Mouse (Mus musculus): Measurements from ENCODE around the gene Dclk3. TPM values are rescaled to one million over a fixed set of nuclear protein-coding genes. Genes with fewer than 3 reads are reported as not detected.
A peak's percentile ranks its signal among the peaks of the same experiment; 100 is the strongest.

The Dclk3 gene
- polyA plus RNA-seq (2014; fragmentation: Nextera tagmentation; extraction: Ambion mirVana), result 1.3 and 2.0 TPM in 2 replicates

DNA sequence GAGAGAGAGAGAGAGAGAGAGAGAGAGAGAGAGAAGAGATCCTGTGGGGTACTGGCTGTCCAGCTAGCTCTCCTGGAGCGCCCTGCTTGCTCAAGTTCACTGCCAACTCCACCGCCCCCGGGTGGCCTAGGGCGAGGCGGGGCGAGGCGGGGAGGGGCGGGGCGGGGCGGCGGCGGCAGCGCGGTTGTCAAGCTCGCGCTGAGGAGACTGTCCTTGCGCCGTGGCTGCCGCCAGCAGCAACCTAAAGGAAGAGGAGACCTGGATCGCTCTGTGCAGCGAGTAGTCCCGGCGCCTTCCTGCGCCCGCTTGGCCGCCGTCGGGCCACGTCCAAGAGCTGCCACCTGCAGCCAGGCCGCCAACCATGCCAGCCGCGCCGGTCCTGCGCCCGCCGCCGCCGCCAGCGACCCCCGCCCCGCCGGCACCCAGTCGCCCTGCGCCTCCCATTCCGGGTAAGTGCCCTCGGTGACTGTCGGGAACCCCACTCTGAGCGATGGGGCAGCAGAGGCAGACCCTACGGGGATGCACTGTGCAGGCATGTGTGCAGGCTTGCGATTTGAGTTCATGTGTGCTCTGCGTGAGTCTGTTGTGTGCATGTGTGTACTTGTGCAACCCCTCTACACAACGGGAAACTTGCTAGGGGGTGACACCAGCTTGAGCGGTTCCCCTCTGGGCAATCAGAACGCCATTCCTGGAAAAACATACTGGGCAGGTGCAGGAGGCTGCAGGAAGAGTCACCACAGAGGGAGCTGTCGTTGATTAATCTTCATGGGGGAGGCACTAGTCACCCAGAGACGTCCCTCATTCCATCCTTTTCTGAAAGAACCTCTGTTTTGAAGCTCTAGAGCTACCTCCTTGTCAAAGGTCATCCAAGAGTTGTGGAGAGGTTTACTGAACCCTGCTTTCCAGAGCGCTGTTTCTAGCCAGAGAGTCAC lies at the start of gene Dclk3:
Gene Dclk3, plus strand, starts transcription at position 178 of the 932 bp plus-strand sequence.
- Histone ChIP-seq H3K27me3 (ENCODE audit: control insufficient read depth, insufficient read depth, low read length) (peaks cover 20% of the 10 kb centered on the region), H3K27ac (ENCODE audit: low read depth, low read length) (no peak within 1 kb of the TSS), H3K9ac (ENCODE audit: low read depth, low read length) (peak within 1 kb of the TSS; percentile 70), H3K9me3 (replicated peaks; ENCODE audit: control insufficient read depth, low read length) (no peaks in the 10 kb centered on the region), H3K36me3 (ENCODE audit: control insufficient read depth, insufficient read depth, low read length) (no peaks in the 10 kb centered on the region), H3K4me2 (peak within 1 kb of the TSS; percentile 86), H3K4me3 (ENCODE audit: low read depth, low read length) (peak within 1 kb of the TSS; percentile 62), H3K4me1 (ENCODE audit: control insufficient read depth, insufficient read depth, low read length) (0 out of 2 replicates have a peak, but pooled peaks cover 3% of the 10 kb centered on the region)
- peak; percentile 60; the same call in 1 of the 2 replicates for ATAC-seq (replicated peaks; ENCODE audit: insufficient number of reproducible peaks, low FRiP score, low TSS enrichment)
- WGBS (ENCODE audit: insufficient replicate concordance), result 4% methylated on average over 54 of the region's 57 CpGs

DNA sequence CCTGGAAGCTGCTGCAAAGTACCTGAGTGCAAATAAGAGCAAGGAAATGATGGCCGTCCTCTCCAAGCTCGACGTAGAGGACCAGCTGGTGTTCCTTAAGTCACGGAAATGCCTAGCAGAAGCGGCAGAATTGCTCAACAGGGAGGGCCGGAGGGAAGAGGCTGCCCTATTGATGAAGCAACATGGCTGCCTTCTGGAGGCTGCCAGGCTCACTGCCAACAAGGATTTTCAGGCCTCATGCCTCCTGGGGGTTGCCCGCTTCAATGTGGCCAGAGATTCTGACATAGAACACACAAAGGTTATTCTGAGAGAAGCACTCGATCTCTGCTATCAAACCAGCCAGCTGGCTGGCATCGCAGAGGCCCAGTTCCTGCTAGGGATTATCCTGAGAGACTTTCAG lies 48.9 kb upstream of the Dclk3 start:
- ATAC-seq (replicated peaks; ENCODE audit: insufficient number of reproducible peaks, low FRiP score, low TSS enrichment), result no peak

DNA sequence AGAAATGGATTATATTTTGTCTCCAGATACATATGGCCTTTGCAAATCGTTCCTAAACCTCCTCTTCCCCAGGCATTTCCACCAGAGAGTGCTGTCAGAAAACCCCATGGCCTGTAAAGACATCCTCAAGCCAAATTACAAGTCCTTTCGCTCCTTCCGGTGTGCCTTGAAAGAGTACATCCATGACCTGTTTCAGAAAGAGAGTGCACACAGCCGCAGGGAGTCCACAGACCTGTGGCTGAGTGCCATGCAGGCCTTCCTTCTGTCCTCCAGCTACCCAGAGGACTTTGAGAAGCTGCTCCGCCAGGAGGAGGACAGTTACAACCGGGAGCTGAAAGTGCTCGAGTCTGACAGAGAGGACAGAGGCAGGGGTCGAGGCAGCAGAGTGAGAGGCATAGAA lies 47.8 kb upstream of the Dclk3 start:
- Histone ChIP-seq H3K4me2 (no peak overlapping the region), H3K9me3 (replicated peaks; ENCODE audit: control insufficient read depth, low read length) (no peaks in the 10 kb centered on the region), H3K4me1 (ENCODE audit: control insufficient read depth, insufficient read depth, low read length) (no peaks in the 10 kb centered on the region), H3K36me3 (ENCODE audit: control insufficient read depth, insufficient read depth, low read length) (no peaks in the 10 kb centered on the region), H3K9ac (ENCODE audit: low read depth, low read length) (no peak overlapping the region), H3K4me3 (ENCODE audit: low read depth, low read length) (no peak overlapping the region), H3K27ac (ENCODE audit: low read depth, low read length) (no peak overlapping the region), H3K27me3 (ENCODE audit: control insufficient read depth, insufficient read depth, low read length) (no peaks in the 10 kb centered on the region)
- ATAC-seq (replicated peaks; ENCODE audit: insufficient number of reproducible peaks, low FRiP score, low TSS enrichment), result no peak
- 80% methylated on average over 8 of the region's 8 CpGs for WGBS (ENCODE audit: insufficient replicate concordance)

More for the DNA sequence above, 48.9 kb upstream of the Dclk3 start:
- Histone ChIP-seq H3K4me1 (ENCODE audit: control insufficient read depth, insufficient read depth, low read length) (no peaks in the 10 kb centered on the region), H3K9ac (ENCODE audit: low read depth, low read length) (no peak overlapping the region), H3K36me3 (ENCODE audit: control insufficient read depth, insufficient read depth, low read length) (no peaks in the 10 kb centered on the region), H3K9me3 (replicated peaks; ENCODE audit: control insufficient read depth, low read length) (no peaks in the 10 kb centered on the region), H3K27me3 (ENCODE audit: control insufficient read depth, insufficient read depth, low read length) (no peaks in the 10 kb centered on the region), H3K4me2 (no peak overlapping the region), H3K27ac (ENCODE audit: low read depth, low read length) (no peak overlapping the region), H3K4me3 (ENCODE audit: low read depth, low read length) (no peak overlapping the region)
- WGBS (ENCODE audit: insufficient replicate concordance), result 85% methylated on average over 9 of the region's 9 CpGs

DNA sequence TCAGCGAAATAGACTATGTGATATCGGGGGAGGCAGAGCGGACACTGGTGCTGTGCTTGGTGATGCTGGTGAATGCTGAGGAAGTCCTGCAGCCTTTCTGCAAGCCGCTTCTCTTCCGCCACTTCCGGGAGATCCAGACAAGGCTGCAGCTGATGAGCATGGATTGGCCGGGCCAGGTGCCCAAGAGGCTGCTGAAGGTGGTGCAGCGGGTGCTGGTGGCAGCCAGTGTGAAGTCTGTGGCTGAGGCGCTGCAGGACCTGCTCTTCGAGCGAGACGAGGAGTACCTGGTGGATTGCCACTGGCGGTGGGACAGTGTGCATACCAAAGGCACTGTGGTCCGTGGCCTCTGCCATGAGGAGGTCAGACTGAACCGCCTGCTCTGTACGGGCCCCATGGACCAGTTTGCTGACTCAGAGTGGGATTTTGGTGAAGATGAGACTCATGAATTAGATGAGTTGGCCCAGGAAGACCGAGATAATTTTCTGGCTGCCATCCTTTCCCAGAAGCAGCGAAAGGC lies 46.9 kb upstream of the Dclk3 start:
- ATAC-seq (replicated peaks; ENCODE audit: insufficient number of reproducible peaks, low FRiP score, low TSS enrichment), result no peak
- Histone ChIP-seq H3K27me3 (ENCODE audit: control insufficient read depth, insufficient read depth, low read length) (no peaks in the 10 kb centered on the region), H3K4me1 (ENCODE audit: control insufficient read depth, insufficient read depth, low read length) (no peaks in the 10 kb centered on the region), H3K9ac (ENCODE audit: low read depth, low read length) (no peak overlapping the region), H3K4me2 (no peak overlapping the region), H3K4me3 (ENCODE audit: low read depth, low read length) (no peak overlapping the region), H3K9me3 (replicated peaks; ENCODE audit: control insufficient read depth, low read length) (no peaks in the 10 kb centered on the region), H3K36me3 (ENCODE audit: control insufficient read depth, insufficient read depth, low read length) (no peaks in the 10 kb centered on the region), H3K27ac (ENCODE audit: low read depth, low read length) (no peak overlapping the region)
- 77% methylated on average over 18 of the region's 18 CpGs for WGBS (ENCODE audit: insufficient replicate concordance)

DNA sequence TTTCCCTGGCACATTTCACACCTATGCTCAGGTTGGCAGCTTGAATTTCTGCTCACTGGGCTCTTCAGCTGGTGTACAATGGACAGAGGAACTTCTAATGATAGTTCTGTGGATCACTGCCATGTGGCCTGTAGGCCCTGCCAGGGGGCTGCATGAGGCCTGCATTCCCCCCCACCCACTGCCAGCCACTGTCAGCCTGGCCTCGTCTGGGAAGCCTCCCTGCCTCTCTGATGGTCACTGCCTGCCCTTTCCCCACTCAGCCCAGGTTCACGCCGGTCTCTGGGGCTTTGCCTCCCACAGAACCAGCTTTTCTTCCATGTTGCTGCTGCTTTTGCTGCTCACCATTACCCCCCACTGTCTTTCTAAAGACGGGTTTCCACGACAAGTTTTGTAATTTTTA lies 43.6 kb upstream of the Dclk3 start:
- no peak overlapping the region for H3K4me2 ChIP-seq
- no peaks in the 10 kb centered on the region for H3K36me3 ChIP-seq (ENCODE audit: control insufficient read depth, insufficient read depth, low read length)
- 72% methylated on average over 5 of the region's 5 CpGs for WGBS (ENCODE audit: insufficient replicate concordance)
- no peak for ATAC-seq (replicated peaks; ENCODE audit: insufficient number of reproducible peaks, low FRiP score, low TSS enrichment)
- H3K4me3 ChIP-seq (ENCODE audit: low read depth, low read length), result no peak overlapping the region
- H3K27ac ChIP-seq (ENCODE audit: low read depth, low read length), result no peak overlapping the region
- no peaks in the 10 kb centered on the region for H3K27me3 ChIP-seq (ENCODE audit: control insufficient read depth, insufficient read depth, low read length)
- no peaks in the 10 kb centered on the region for H3K9me3 ChIP-seq (replicated peaks; ENCODE audit: control insufficient read depth, low read length)
- no peaks in the 10 kb centered on the region for H3K4me1 ChIP-seq (ENCODE audit: control insufficient read depth, insufficient read depth, low read length)
- no peak overlapping the region for H3K9ac ChIP-seq (ENCODE audit: low read depth, low read length)

DNA sequence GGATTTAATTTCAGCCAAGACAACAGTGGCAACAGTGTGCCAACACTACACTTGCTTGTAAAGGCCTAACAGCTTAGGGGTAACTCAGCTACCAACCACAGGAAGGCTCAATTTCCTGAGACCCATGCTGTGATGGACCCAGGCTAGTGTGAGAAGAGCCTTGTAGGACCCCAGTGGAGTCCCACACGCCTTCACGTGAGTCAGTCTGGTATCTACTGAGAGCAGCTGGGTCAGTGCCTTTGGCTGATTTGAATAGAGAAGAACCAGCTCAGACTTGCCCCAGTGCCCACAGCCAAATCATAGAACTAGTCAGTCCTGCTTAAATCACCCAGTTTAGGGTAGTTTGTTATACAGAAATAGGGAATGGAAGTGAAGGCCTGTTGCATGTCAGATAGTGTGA lies 40.8 kb upstream of the Dclk3 start:
- H3K9ac ChIP-seq (ENCODE audit: low read depth, low read length), result no peak overlapping the region
- no peak overlapping the region for H3K27ac ChIP-seq (ENCODE audit: low read depth, low read length)
- no peak overlapping the region for H3K4me2 ChIP-seq
- no peaks in the 10 kb centered on the region for H3K9me3 ChIP-seq (replicated peaks; ENCODE audit: control insufficient read depth, low read length)
- WGBS (ENCODE audit: insufficient replicate concordance), result 73% methylated on average over 2 of the region's 2 CpGs
- no peaks in the 10 kb centered on the region for H3K4me1 ChIP-seq (ENCODE audit: control insufficient read depth, insufficient read depth, low read length)
- H3K36me3 ChIP-seq (ENCODE audit: control insufficient read depth, insufficient read depth, low read length), result no peaks in the 10 kb centered on the region
- no peak for ATAC-seq (replicated peaks; ENCODE audit: insufficient number of reproducible peaks, low FRiP score, low TSS enrichment)
- H3K4me3 ChIP-seq (ENCODE audit: low read depth, low read length), result no peak overlapping the region
- H3K27me3 ChIP-seq (ENCODE audit: control insufficient read depth, insufficient read depth, low read length), result no peaks in the 10 kb centered on the region

DNA sequence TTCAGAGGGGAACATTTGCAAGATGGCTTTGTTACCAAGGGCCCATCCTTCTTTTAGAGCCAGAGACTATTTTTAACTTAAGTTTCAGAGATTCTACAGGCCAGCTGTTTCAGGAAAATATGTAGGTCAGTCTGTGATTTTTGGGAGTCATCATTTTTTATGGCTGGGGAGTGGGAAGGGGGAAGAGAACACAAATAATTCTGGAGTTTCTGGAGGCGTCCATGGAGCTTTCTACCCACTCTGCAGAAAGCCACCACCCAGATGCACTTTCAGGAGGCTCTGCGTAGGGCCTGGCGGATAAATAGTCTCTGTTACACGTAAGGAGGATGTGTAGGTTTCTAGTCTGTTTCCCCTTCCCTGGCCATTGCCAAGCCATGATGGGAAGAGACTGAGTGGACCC lies 38.8 kb upstream of the Dclk3 start:
- H3K36me3 ChIP-seq (ENCODE audit: control insufficient read depth, insufficient read depth, low read length), result no peaks in the 10 kb centered on the region
- H3K9me3 ChIP-seq (replicated peaks; ENCODE audit: control insufficient read depth, low read length), result no peaks in the 10 kb centered on the region
- no peak overlapping the region for H3K4me2 ChIP-seq
- ATAC-seq (replicated peaks; ENCODE audit: insufficient number of reproducible peaks, low FRiP score, low TSS enrichment), result no peak
- no peaks in the 10 kb centered on the region for H3K27me3 ChIP-seq (ENCODE audit: control insufficient read depth, insufficient read depth, low read length)
- H3K4me3 ChIP-seq (ENCODE audit: low read depth, low read length), result no peak overlapping the region
- 77% methylated on average over 4 of the region's 4 CpGs for WGBS (ENCODE audit: insufficient replicate concordance)
- no peak overlapping the region for H3K9ac ChIP-seq (ENCODE audit: low read depth, low read length)
- no peaks in the 10 kb centered on the region for H3K4me1 ChIP-seq (ENCODE audit: control insufficient read depth, insufficient read depth, low read length)
- H3K27ac ChIP-seq (ENCODE audit: low read depth, low read length), result no peak overlapping the region

DNA sequence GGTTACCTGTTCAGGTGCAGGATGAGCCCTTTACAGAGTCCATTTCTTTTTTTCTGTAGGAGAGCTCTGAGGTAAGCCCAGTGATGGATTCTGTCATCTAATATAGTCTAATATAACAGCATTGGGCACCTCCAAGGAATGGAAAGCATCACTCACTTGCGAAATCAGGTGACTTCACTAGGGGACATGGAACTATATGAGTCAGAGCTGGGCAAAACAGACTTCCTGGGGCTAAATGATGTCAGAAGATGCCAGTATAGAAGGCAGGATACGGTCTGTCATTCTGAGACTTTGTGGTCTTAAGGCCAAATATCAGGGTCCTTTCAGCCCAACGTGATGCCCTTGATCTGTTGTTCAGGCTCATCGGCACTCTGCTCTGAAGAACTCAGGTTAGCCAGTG lies 35.7 kb upstream of the Dclk3 start:
- H3K9ac ChIP-seq (ENCODE audit: low read depth, low read length), result no peak overlapping the region
- no peaks in the 10 kb centered on the region for H3K9me3 ChIP-seq (replicated peaks; ENCODE audit: control insufficient read depth, low read length)
- WGBS (ENCODE audit: insufficient replicate concordance), result 84% methylated on average over 4 of the region's 4 CpGs
- ATAC-seq (replicated peaks; ENCODE audit: insufficient number of reproducible peaks, low FRiP score, low TSS enrichment), result no peak
- H3K4me3 ChIP-seq (ENCODE audit: low read depth, low read length), result no peak overlapping the region
- H3K4me1 ChIP-seq (ENCODE audit: control insufficient read depth, insufficient read depth, low read length), result no peaks in the 10 kb centered on the region
- H3K27ac ChIP-seq (ENCODE audit: low read depth, low read length), result no peak overlapping the region
- H3K27me3 ChIP-seq (ENCODE audit: control insufficient read depth, insufficient read depth, low read length), result no peaks in the 10 kb centered on the region
- no peak overlapping the region for H3K4me2 ChIP-seq
- H3K36me3 ChIP-seq (ENCODE audit: control insufficient read depth, insufficient read depth, low read length), result no peaks in the 10 kb centered on the region

Measured in heart, embryonic 11.5 days (tissue).